Mouse (Mus musculus) CD8-positive naive resting alpha-beta T cell, adult 2 months (primary cell): ENCODE data around the gene Ccdc116.

ENCODE experiments used
- DNase-seq, 2 experiments: peaks; one replicate each; pipeline ENCODE4 v3.0.0; 2022; ENCODE audit warnings: low read depth in 2 of 2, low spot score in 2 of 2

Ccdc116 gene

DNA sequence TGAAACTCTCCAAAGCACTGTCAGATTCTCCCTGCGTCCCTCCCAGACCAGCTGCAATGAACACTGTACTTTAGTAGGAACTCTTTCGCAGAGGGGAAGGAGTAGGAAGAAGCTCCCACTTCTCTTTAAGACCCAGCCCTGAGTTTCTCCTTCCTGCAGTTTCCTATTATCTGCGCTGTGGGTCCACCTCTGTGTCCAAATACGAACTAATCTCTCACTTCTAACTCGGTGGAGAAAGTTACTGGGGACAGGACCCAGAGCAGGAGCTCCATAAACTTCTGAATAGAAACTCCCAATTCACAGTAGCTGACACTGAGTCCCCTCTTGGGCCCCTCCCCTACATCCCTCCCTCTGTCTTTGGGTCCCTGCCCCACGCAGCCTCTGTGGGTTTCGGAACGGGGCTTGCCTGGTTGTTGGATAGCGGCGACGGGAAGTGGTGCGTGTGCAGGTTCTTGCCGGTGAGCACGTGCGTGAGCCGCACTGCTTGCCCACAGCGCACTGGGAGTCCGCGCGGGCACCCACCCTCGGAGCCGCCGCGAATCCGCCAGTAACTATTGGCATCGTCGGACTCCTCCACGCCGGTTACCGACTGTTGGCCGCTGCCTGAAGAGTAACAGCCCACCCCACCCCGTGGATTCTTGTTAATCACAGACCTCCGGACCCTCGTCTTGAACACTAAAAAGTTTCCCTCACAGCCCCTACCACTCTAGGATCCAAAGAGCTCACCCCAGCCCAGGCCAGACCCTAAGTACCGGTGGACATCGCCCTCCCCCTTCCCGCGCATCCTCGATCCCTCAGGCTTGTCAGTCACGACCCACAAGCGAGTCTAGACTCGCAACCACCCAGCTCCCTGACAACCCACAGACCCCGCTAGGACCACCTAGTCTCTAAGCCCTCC lies 15.6 kb downstream of the Ccdc116 start:
- DNase-seq: peak; percentile 29

DNA sequence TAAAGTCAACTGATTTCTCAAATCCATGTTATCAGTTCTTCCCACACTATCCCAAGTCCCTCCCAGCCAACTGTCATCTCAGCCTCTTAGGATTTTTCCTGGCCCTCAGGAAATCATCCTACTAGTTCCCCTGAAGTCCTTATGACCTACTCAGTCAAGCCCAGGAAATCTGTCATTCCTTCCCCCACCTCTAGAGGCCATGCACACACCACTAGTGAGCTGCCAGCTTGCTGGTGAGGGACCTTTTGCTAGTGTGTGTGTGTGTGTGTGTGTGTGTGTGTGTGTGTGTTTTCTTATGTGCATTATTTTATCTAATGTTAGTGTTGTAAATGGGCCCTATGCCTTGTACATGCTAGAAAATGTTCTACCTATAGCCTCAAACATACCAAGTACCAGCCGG lies 19.7 kb downstream of the Ccdc116 start:
- peak; percentile 52 to 59 for DNase-seq

DNA sequence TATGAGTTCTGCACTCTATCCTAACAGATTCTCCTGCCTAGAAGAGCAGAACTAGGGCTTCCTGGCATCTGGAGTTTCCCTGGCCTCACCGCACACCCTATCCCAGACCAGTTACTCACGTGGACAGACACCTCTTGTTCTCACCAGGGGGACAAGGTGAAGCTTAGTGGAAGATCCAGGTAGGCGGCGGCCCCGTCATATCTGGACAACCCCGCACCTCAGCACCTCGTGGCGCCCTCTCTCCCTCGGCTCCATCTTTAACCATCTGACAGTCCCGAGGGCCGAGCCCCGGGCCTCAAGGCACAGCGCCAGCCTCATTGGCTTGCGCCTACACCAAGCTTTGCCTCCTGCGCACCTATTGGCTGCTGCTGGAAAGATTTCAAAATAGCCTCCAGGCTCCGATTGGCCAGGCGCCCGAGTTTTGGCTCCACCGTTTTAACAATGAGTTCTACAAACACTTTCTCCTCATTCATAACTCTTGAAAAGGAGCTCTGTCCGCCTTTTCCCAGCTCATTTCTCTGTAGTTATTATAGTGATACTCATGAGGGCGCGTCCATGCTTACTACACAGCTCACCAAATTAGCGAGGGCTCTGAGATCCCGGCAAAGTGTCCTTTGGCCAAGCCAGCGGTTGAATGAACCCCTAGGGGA lies 22.0 kb downstream of the Ccdc116 start, which contains the start of gene 2610318N02Rik:
TSS of gene 2610318N02Rik (minus strand) at position 297 of the 650 bp plus-strand sequence.
- DNase-seq: peak; percentile 27 to 31

DNA sequence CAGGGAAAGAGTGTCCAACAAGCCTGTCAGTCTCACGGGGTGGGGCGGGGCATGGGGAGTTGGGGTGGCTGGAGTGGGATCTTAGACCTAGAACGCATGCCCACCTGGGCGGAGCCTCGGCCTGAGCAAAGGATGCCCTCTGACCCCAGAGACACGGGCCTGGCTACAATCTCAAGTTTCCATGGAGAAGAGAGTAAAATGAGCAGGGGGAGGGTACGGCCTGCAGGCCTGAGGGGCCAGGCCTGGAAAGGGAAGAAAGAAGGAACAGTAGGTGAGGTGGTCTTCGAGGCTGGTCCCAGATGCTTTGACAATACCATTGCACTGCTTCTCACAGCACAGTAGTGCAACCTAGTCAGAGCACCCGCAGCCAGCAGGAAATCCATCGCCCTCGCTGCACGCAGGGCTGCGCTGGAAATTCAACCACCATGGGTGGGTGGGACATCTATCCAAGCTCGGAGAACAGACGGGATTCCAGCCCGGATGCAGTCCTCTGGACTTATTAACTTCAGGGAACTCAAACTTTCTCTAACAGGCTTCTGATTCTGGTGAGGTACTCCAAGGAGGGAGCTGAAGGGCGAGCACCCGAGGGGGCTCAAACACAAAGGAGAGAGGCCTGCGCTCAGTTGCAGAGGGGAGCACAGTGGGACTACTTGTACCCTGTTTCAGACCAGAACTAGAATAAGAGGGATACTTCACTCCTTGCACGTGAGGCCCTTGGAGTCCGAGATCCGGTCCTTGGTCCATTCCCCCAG lies 22.7 kb downstream of the Ccdc116 start:
- no peak for DNase-seq

DNA sequence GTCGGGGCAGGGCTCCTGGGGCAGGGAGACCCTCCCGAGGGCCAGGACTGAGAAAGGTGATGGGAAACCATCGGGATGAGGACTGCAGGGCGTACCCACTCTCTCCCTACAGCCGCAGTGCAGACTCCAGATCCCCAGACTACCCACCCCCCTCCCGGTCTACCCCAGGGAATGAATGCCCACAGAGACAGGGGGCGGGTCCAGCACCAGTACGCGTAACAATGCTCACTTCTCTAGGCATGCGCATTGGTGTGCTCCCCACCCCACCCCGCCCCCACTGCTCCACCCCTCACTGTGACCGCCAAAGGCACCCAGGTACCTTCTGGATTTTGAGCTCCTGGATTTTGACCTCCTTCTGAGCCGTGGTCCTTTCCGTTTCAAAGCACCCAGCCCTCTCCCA lies 25.5 kb downstream of the Ccdc116 start:
- no peak for DNase-seq

DNA sequence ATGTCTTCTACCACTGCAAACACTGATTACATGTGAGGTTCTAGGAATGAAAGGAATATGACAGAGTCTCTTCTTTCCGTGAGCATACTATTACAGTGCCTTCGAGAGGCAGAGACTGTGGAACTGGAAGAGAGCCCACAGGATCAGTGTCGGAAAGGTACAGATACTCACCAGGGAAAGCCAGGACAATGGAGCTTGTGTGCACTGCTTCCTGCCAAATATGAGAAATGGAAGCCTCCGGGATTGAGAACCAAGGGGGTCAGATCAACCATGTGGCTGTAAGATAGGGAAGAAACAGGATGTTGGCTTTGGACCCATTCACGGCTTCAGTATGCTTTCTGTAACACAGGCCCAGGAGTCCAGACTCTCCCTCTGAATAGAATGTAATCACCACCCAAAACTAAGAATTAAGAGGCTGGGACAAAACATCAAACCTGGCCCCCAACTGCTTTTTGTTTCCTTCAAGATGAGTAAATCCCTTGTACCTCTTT lies 29.7 kb downstream of the Ccdc116 start:
- no peak for DNase-seq

DNA sequence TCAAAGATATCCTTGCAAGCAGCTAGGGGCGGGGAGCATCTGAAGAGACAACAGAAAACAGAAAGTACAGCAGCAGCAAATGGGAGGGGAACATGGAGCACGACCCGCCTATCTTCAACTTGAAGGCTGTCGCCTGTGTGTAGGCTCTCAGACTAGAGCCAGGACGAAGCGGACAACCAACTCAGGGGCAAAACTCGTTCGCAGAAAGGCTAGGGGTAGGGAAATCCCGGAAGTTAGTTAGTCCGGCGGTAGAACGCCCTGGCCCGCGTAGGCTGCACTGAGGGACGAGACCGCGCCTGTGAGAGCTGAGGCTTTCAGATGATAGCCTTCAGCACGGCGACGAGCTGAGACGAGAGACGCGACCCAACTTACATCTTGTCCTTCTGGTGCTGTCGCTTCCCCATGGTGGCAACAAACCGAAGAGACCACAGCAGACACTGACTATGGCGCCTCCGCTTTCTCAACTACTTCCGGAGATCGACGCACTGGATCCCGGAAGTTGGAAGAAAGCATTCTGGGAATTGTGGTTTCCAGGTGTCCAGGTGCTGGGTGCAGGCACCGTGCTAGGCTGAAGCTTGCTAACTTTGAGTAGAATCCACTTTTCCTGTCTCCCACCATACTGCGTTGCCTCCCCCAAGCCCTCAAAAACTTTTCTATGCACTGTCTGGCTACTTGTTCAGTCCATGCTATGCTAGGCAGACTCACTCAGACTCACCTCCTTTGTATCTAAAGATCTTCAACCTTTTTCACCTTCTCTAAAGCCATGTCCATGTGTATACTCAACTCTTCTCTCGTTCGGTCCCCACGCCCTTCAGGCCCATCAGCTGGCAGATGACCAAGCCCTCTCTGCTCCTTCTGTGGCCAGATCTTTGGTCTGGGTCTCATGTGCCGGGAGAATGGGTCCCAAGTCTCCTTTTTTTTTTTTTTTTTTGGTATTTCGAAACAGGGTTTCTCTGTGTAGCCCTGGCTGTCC lies 36.0 kb downstream of the Ccdc116 start, which contains the start of gene Ppil2:
TSS of gene Ppil2 (minus strand) at position 487 of the 973 bp plus-strand sequence.
- DNase-seq: peak; percentile 47 to 61

DNA sequence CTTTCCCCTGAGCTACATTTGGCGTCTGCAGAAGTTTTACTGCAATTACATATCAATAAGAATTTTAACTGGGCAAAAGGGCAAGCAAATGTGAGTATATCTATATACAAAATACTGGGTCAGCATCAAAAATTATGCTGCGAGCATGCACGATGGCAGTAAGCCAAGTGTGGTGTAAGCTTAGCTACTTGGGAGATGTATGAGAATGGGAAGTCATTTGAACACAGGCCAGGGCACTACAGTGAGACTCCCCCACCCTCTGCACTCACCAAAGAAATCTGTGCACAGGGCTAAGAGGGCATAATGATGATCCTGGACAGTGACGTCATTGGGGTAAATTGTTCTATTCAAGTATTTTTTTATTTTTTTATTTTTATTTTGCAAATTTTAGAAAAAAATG lies 42.4 kb downstream of the Ccdc116 start:
- DNase-seq: no peak

DNA sequence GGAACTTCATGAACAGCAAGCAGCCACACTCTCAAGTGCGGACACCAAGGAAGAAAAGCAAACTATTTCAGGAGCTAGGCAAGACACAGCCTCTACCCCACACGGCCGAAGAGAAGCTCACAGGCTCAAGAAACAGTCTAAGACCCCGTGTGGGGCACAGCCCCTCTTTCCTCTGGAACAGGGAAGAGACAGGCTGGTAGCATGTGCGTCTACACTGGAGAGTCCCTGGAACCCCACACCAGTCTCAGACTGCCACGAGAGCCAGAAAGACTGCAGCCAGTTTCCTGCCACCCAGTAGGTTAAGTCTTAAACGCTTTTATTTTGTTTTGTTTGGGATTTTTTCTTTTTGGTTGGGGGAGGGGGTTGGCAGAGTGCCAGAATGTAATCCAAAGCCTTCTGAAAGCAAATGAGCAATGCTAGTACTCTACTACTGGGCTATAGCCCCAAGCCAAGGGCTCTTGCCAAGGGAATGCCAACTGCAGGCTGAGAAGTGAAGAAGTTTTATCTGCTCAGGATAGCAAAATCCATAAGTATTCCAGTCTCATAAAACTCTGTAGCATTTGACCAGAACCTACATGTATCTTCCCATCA lies 44.3 kb downstream of the Ccdc116 start:
- no peak for DNase-seq

DNA sequence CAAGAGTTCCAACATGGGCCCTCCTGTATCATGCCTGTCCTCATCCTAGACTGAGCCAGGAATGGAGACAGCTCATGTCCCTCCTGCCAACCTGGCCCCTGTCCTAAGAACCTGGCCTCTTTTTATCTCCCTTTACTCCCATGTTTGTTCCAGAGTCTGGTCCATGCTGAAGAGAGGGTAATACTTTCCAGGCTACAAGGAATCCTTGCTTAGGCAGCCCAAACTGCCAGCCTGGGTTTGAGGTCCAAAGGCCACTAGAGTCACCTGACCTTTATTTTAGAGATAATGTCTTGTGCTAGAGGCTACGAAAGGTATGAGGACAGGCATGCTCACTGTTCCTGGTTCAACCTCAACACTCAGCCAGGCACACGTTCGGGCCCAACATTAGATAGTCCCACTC lies 50.1 kb downstream of the Ccdc116 start:
- no peak for DNase-seq
